Mouse (Mus musculus) T-helper 2 cell (primary cell): ENCODE data around the gene Ttc21a.

Experiments
- in situ Hi-C: fragments of 300-600 bp; cut with MboI, MseI; formaldehyde crosslinking; loops from one replicate; pipeline ENCODE4 v1.15.1; 2025; ENCODE audit warnings: high pct_unique_total_duplicates

The Ttc21a gene

DNA sequence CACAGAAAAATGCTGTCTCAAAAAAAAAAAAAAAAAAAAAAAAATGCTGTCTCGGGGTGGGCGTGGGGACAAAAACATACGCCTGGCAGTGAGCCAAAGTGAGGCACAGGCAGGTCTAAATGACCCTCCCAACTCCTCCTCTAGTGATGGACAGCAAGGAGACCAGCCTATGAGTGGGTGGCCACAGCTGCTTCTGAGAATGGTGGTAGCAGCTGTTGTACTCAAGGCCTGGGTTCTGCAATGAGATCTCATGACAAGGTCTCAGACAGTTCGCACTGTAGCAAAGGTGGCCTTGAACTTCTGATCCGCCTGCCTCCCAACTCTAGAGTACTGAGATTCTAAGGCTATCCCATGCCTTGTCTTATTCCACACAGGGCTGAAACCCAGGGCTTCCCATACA is 4.0 kb downstream of the Ttc21a start:
- in situ Hi-C loops, result no loop called here

DNA sequence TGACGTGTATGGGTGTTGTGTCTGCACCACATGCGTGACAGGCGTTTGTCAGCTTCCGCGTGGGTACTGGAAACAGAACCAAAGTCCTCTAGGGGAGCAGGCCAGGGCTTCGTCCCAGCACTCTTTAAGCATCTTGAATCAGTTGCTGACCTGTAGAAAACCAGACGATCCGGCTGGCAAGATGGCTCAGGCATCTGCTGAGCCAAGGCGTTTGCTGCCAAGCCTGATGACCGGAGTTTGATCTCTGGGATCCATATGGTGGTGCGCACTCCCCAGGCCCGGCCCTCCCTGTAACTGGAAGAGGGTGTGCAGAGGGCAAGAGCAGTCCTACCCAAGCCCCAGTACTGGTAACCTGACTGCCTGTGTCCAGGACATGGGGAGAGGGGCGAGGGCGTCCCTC is 4.5 kb downstream of the Ttc21a start:
- in situ Hi-C loops, result no loop called here

DNA sequence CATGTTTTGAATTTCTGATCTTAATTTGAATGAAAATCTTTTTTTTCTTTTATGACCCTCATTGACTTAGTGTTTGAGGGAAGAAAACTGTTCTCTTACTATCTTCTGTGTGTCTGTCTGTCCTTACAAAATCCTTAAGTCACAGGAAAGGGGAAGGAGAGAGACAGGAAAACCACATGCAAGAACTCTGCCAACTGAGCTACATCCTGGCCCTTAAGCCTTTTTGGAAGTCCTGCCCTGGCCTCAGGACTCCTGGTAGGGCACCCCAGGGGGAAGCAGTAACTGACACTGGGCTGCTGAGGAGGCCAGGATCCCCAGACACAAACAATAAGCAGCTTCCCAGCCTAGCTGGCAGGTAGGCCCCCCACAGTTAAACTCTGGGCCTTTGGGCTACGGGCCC is 5.9 kb downstream of the Ttc21a start:
- in situ Hi-C loops, result no loop called here

DNA sequence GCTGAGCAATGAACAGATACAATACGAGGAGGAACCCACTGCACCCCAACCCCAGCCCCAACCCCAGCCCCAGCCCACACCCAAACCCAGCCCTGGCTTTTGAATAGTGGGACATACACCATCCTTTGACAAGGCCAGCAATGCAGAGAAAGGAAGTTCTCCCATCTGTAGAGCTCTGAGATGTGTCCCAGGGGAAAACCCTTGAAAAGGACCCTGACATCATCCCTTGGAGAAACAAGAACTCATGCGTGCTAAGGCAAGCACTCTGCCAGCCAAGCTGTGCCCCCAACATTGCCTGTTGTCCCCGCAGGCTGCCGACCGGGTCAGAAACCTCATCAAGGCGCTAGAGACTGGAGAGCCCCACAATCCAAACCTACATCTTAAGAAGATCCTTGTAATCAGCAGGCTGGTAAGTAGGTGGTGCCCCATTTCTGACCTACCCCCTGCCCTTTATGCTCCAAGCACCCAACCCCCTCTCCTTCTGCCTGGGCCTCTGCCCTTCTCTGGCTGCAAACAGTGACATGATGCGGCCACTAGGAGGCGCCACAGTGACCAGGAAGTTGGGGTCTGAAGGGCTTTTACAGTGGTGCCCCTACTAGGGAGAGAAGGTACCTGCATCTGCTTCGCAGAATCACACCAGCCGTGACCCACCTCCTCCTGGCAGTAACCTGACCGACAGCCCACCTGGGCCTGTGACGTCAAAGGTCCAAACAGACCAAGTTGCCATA is 7.9 kb downstream of the Ttc21a start:
- in situ Hi-C loops, result no loop called here

DNA sequence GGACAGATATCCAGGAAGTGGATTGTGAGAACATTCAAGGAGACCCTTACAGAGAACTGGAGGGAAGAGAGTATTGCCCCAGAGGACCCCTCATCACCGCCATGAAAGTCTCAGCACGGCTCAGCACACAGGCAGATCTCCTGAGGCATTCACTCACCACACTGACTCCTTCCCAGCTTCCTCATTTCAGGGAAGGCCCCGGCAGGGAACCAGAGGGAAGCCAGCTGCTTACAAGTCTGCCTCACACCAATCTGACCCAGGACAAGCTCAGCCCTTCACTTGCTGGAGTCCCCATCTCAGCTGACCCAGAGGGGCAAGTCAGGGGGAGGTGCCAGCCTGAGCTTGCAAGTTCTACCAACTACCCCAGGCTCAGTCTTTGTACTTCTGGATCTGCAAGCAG is 11.4 kb downstream of the Ttc21a start:
- in situ Hi-C loops, result no loop called here

DNA sequence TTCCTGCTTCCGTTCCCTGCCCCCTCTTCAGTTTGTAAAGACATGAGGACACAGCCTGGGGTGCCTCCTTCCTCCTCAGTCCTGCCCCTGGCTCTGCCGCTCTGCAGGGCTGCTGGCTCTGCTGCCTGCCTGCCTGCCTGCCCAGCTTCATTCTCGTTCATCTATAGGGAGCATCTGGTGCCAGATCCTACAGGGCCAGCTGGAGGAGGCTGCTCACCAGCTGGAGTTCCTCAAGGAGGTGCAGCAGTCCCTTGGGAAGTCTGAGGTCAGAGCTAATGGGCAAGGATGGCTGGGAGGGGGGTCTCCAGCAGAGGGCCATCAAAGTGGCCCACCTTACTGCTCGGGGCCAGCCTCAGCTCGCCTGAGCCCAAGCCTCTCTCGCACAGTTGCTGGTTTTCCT is 13.0 kb downstream of the Ttc21a start:
- in situ Hi-C loops, result no loop called here

DNA sequence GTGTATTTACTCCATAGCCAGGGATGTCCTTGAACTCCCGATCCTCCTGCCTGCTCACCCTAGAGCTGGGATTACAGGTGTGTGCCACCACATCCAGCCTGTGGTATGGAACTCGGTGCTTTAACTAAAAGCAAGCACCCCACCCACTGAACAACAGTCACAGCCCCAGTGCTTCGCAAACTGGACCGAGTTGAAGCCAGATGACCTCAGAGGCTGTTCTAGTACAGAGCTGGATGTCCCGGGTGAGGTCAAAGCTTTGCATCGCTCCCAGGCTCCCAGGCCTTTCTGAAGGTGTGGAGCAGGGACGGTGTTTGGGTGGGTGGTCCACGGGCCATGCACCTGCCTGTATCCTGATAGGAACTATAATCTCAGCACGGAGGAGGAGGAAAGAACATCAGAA is 14.0 kb downstream of the Ttc21a start:
- in situ Hi-C loops, result no loop called here

DNA sequence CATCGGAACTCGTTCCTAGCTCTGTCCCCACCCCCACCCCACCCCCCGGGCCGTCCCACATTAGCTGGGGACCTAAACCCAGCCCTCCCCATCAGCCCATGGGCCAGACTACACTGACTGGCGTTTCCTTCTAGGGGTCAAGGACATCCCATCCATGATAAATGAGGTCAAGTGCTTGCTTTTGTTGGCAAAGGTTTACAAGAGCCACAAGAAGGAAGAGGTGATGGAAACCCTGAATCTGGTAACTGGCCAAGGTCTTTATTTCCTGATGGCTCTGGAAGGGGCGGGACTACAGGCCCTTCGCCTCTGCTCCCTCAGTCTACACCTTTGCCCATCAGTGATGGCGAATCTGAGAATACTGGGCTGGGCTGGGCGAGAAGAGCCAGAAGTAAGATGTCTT is 21.4 kb downstream of the Ttc21a start:
- in situ Hi-C loops, result no loop called here

DNA sequence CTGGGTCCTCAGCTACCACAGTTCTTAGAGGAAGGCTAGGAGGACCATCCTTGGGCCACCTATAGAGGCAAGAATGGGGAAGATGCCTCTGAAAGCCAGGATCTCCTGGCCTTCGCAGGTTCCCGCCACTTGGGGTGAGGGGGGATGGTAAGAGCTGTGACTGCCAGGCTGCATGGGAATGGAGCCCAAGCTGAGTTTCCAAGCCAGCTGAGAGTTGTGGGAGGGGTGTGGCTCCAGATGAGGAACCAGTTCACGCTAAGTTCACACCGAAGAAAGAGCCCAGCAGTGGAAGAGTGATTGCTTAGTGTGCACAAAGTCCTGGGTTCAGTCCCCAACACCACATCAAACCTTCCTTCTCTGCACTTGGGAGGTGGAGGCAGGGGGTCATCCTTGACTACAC is 24.8 kb downstream of the Ttc21a start:
- in situ Hi-C loops, result no loop called here

DNA sequence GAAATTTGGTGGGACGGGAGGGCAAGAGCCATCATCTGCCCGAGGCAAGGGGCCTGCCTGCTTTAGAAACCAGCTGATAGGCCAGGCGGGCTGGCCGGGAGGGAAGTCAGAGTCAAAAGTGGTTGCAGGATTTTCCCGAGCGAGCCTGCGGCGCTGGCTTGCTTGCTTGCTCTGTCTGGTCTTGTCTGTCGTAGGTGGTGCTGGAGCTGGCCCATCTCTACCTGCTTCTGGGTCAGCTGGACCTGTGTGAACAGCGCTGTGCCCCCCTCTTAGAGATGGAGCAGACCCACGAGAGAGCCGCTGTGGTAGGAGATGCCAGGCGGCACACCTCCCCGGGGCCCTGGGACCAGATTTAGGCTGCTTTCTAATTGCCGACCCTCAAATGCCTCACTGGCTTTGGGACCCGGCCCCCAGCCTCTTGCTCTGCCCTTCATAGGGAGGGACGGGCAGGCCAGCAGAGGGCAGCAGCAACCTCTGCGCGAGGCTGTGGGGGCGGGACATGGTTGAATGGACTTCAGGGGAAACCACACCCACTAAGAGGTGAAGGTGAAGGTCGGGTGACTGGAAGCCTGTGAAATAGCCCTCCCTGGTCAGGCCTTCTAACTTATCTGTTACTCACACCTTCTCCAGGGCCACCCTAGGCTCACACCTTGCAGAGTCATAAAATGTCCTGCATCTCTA is 25.7 kb downstream of the Ttc21a start:
- in situ Hi-C loops, result no loop called here

DNA sequence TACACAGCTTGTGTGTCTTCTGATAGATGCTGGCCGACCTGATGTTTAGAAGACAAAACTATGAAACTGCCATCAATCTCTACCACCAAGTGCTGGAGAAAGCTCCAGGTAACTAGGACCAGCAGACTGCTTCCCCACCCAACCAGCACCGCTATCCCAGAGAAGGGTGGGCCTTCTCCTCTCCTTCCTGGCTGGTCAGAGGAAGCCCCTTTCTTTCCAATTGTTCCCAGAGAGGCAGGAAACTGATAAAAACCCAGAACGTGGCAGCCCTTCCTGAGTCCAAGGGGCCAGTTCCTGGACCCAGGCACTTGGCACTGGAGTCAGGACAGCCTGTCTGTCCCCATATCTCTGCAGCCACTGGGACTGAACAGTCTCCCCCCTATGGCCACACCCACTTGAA is 26.8 kb downstream of the Ttc21a start:
- in situ Hi-C loops, result no loop called here

DNA sequence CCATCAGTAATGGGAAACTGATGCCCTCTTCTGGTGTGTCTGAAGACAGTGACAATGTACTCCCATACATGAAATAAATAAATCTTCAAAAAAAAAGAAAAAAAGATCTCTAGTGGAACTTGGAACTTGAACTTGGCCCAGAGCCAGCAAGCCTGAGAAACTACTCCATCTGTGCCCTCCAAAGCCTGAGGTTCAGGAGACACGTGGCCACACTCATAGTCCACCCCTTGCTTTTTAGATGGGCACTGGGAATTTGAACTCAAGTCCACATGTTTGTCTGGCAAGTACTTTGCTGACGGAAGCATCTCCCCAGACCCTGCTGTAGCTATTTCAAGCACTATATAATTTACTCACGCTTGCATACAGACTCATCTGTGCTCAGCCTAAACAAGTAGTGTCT is 27.8 kb downstream of the Ttc21a start:
- in situ Hi-C loops, result no loop called here

DNA sequence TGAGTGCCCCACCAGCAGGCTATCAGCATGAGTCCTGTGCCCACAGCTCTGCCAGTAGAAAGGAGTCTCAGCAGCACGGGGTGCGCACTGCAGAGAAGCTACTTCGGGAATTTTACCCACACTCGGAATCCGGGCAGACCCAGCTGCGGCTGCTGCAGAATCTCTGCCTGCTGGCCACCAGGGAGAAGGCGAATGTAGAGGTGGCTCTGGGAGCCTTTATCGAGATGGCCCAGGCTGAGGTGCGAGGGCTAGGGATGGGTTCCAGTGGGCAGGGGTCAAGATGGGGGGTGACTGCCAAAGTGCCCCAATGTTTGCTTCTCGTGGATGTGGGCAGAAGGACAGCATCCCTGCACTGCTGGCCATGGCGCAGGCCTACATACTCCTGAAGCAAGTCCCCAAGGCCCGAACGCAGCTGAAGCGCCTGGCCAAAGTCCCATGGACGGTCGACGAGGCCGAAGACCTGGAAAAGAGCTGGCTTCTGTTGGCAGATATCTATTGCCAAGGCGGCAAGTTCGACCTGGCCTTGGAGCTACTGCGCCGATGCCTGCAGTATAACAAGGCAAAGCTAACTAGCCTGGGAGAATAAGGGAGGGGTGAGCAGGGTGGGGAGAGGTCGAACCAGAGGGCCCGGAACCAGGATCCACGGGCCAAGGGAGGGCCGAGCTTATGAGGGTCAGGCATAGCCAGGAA is 29.0 kb downstream of the Ttc21a start:
- in situ Hi-C loops, result no loop called here

DNA sequence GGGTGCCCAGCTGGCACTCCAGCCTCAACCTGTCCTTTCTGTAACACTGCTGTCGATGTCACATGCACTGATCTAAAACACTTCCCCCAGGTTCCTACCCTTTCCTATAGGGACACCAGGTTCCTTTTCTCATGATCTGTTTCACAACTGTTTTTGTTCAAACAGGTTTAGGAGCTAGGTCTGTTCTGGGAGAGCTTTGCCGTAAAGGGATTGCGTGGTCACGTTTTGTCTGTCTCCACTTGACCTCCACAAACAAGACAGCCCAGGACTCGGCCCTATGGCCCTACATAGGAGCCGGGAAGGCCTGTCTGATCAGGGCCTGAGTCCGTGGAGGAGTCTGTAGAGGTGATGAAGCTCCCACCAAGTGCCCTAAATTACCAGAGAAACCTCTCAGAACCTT is 32.4 kb downstream of the Ttc21a start:
- in situ Hi-C loops, result no loop called here

DNA sequence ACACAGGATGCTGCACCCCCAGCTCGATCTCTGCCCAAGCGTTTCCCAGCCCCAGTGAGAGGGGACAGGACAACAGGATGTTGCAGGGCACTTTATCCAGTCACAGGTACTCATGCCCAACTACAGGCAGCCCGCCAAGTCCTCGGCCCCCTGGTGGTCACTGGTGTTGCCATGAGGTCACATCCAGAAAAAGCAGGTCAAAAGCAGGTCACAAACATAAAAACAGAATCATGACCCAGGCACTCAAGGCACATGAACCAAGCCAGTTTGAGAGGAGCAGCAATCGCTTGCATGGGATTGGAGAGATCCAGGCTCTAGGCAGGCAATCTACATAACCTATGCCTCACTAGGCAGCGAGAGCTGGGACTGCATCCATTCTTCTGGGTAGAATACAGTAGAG is 32.8 kb downstream of the Ttc21a start:
- in situ Hi-C loops, result no loop called here

DNA sequence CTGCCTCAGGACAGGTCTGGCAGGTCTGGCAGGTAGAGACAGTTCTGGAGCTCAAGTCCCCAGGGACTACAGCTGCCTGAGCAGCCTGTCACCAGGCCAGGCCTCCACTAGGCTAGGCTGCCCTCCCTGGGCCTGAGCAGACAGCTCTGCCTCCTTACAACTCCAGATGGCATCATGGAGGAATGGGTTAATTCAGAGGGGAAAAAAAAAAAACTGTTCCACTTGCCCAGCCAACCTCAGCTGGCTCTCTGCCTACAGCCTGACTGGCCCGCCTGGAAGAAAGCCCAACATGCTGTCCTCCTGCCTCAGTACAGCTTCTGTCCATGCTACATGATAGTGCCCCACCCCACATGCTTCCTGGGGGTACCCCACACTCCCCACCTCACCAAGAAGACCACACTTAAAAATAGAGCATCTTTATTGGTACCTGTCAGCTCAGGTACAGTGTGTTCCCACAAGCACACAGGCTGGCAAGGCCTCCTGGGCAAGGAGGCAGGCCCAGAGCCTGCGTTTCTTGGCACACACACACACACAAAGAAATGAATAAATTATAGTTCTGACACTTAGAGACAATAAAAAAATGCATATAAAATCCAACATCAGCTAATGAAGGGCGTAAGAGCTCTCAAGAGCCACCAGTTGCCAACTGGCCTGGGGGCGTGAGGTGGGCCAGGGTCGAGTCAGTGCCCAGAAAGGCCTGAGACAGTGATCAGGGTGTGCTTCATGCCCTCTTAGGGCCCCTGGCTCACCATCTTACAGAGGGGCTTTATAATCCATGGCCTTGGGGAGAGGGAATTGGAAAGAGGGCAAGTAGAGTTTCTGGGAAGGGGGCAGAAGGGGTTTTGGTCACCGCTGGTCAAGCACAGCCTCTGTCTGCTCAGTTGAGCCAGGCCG is 33.6 kb downstream of the Ttc21a start:
- in situ Hi-C loops, result no loop called here

DNA sequence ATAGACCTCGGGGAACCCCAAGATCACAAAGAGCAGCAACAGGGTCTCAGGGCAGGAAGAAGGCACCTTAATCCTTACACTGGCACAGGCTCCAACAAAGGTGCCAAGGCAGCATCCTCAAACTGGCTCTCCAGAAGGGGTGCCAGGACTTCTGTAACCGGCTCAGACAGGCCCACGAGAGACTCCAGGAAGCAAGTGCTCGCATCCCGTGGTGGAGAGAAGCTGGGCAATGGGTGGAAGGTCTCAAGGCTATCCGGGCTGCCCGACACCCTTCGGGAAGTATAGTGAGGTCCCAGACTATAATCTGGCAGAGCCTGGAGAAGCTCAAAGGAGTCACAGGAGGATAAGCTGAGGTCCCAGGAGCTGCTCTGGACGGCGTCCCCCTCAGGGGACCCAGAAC is 34.8 kb downstream of the Ttc21a start:
- in situ Hi-C loops, result no loop called here

DNA sequence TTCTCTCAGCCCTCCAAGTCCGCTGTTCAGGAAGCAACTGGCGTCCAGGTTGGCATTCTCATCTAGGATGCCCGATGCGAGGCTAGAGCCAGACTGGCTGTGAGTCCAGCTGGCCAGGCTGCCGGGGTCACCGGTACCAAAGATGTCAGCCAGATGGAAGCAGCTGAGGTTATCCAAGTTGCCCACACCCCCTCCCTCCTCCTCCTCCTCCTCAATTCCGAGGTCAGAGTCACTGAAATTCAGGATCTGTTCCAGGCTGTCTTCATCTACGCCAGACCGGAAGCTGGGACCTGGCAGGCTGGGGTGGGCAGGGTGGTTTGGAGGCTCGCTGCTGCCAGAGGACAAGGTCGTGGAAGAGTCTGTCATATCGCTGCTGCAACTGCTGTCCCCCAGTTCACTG is 35.2 kb downstream of the Ttc21a start:
- in situ Hi-C loops, result no loop called here

DNA sequence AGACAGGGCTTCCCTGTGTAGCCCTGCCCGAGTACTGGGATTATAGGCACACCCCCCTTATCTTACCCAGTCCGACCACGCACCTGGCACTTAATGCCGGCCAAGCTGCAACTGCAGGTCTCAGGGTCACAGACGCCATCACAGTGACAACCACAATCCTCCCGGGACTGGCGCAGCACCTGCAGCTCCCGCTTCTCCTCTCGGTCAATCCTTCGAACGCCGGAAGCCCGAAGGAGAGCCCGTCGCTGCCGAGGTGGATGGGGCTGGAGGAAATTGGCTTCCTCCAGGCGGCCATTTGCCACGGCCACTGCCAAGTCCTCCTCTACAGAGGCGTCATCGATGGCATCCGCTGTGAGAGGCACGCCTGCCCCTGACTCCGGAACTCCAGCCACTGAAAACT is 35.9 kb downstream of the Ttc21a start:
- in situ Hi-C loops, result no loop called here

DNA sequence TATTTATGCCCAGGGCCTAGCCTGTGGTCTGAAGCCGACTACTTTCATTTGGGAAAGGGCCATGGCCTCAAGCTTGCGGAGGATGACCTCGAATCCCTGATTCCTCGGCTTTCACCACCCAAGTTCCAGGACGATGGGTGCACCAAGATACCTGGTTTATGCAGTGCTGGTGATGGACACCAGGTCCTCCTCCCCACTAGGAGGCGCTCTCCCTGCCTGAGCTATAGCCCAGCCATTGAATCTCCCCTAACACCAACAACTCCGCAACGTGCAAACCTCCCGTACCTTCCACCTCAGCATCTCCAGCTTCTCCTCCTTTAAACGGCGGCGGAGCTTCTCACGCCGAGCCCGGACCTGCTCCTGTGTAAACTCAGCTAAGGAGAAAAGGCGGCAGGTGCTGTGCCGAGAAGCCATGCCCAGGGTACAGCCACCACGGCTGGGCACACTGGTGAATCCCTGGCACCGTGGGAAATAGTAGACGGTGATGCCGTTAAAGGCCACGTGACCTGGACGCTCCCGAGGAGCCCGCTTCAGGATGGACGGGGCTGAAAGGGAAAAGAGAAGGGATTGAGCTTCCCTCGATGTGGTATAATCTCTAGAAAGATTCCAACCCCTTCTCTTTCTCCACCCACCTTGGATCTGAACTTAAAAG is 36.6 kb downstream of the Ttc21a start:
- in situ Hi-C loops, result no loop called here

DNA sequence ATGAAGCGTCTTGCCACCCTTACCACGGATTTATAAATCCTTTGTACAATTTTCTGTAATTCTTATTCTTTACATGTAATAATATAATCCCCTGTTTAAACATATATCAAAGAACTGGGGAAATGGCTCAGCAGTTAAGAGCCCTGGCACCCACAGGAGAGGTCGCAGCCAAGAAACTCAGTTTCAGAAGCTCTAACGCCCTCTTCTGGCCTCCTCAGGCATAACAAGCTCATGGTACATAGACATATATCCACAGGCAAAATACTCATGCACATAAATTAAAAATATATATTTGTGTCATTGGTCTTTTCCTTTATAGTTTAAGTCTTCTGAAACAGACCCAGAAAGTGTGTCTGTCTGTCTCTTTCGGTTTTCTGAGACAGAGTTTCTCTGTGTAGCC is 37.2 kb downstream of the Ttc21a start:
- in situ Hi-C loops, result no loop called here

DNA sequence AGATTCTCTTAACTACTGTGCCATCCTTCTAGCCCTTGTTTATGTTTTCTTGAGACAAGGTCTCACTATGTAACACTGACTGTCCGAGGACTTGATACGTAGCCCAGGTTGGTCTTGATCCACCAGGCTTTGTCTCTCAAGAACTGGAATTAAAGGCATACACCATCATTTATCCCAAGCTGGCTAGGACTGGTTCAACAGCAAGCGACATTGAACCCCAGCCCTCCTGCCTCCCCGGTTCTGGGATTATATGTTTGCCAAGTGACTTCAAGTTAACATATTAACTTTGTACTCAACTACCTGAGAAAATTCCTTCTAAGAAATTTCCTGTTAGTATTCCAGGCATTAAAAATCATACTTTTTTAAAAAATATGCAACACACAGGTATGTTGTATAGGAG is 37.9 kb downstream of the Ttc21a start:
- in situ Hi-C loops, result no loop called here
